Mouse (Mus musculus): ENCODE data around the gene Rtel1.

The Rtel1 gene

GRCm38 (mm10) chr2:181386663-181387210 is 67.2 kb downstream of the Rtel1 start:
- DNase-seq (ENCODE audit: low read depth in 2 of 2, low spot score in 2 of 2): no peak

DNA sequence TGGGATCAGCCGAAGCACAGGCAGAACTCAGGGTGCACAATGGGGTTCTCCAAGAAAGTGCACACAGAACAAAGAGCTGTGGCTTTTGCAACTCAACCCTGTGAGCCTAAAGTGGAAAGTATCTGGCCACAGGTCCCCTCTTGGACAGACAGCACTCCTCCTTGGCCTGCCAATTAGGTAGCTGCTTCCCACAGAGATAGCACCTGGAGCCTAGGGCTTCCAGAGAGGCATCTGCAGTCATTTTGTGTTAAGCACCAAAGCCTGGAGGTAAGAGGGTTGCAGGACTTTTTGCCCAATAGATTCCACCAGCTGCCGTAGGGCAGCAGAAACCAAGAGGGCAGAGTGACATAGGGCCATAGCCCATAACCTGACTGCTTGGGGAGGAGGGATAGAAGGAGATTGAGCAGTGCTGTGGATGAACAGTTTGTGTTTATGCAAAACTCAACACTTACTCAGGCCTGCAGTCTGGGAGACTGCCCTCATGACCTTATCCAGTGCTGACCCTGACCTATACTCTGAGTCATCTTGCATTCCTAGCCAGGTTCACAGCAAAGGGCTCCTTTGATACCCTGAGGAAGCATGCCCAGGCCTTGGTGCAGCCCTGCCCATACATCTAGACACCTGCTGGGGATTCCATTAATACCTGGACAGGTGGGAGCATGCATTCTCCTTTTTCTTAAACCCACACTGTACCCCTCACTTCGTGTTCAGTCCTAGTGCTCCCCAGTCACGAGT is 70.8 kb downstream of the Rtel1 start:
- DNase-seq (ENCODE audit: low read depth in 2 of 2, low spot score in 2 of 2): no peak

GRCm38 (mm10) chr2:181391022-181391421 is 71.5 kb downstream of the Rtel1 start:
- no peak for DNase-seq (ENCODE audit: low read depth in 2 of 2, low spot score in 2 of 2)

DNA sequence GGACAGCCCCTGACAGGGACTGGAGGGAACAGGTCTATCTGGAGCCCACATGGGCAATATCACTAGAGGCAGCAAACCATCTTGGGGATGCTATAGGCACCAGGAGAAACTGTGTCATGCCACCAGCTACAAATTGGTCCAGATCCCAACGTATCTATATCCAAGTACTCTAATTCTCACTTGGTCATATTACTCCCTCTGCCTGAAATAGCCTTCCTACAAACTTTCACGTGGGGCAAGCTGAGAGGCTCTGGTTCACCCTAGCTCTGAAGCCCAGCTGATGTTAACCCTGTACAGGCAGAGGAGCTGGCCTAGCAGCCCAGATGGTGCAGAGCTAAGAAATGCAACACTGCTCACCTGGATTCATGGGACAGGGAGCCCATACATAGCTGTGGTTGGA is 72.0 kb downstream of the Rtel1 start:
- no peak for DNase-seq (ENCODE audit: low read depth in 2 of 2, low spot score in 2 of 2)

- DNase-seq (ENCODE audit: low read depth in 2 of 2, low spot score in 2 of 2): peak; percentile 60 to 81
Observed at GRCm38 (mm10) chr2:181392600-181393213, 73.2 kb downstream of the Rtel1 start.

DNA sequence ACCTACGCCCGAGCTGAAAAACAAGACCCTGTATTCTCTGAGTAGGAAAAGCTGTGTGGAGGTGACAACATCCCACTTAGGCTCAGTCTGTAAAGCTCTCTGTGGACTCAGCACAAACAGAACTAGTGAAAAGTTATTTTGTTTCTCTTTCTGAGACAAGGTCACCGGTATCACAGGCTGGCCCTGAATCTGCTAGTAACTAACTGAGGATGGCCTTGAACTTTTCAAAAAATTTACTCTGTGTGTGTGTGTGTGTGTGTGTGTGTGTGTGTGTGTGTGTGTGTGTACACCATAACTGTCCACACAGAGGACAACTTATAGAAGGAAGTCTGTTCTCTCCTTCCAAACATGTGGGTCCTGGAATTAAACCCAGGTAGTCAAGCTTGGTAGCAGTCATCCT is 74.5 kb downstream of the Rtel1 start:
- no peak for DNase-seq (ENCODE audit: low read depth in 2 of 2, low spot score in 2 of 2)

DNA sequence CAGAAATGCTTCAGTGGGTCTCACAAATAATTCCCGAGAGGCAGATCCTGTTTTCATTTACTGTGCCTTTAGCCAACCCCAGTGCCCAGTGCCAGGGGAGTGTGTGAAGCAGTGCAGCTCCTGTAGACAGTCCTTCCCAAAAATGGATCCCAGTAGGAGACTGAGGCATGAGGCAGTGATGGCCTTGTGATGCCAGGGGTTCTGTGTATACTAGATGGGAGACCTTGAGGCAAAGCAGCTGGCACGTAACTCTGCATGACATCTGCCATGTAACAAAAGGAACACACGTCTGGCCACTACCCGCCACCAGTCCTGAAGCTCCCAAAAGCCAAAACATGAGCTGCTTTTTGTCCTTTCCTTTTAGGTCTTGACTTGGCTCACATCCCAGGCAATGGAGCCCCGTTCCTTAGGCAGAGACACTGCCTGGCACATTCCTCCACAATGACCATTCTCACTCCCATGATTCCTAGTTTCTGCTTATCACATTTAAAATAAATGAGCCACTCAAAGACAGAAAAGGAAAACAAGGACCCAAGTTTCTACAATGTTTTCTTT is 77.7 kb downstream of the Rtel1 start:
- no peak for DNase-seq (ENCODE audit: low read depth in 2 of 2, low spot score in 2 of 2)

DNA sequence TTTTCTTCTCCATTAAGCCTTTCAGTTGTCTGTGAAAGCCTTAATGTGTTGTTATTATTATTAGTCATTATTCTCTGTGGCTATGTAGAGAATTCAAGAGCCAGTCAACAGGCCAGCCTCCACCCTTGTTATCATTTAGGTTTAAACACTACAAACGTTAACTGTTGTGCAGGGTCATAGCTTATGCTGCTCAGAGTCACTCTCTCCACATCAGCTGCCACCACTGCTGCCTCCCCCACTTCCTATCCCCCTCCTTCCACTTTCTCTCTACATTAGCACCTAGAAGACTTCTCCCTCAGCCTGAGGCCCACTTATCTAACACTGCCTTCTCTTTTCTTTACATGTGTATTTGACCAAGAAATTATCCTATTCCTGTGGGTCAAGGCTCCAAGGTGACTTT is 82.0 kb downstream of the Rtel1 start:
- no peak for DNase-seq (ENCODE audit: low read depth in 2 of 2, low spot score in 2 of 2)

- DNase-seq (ENCODE audit: low read depth in 2 of 2, low spot score in 2 of 2): no peak
Observed at GRCm38 (mm10) chr2:181403722-181404121, 84.2 kb downstream of the Rtel1 start.

All from CD8-positive naive resting alpha-beta T cell, adult 2 months (primary cell).